Comparison of ENCODE assay signal across 8 mouse cellular contexts in genomic region chr15:77304960-77305359, GRCm38 (mm10). TPM values are rescaled to one million over a fixed set of nuclear protein-coding genes. Genes with fewer than 3 reads are reported as not detected.
DNase-seq lines count a peak whose midpoint lies in the region; ATAC-seq and TF ChIP-seq lines count a peak whose summit lies in the region.

No protein-coding gene starts in this region.

- peaks cover 18% of the 10 kb centered on the region for H3K36me3 ChIP-seq in heart, adult 2 months (ENCODE audit: control insufficient read depth, insufficient read depth, low read length)
- H3K36me3 ChIP-seq in hindbrain, embryonic 11.5 days (ENCODE audit: control insufficient read depth, insufficient read depth, low read length) = no peaks in the 10 kb centered on the region
- H3K36me3 ChIP-seq in midbrain, embryonic 10.5 days = peaks cover 20% of the 10 kb centered on the region

- TF ChIP-seq EP300 in heart, adult 2 months (IDR thresholded peaks at IDR 0.05; ENCODE audit: insufficient read depth, low read depth, low read length) = no peak

- 11% methylated on average over 3 of the region's 3 CpGs for WGBS in heart, adult 2 months
- 12% methylated on average over 3 of the region's 3 CpGs for WGBS in hindbrain, embryonic 11.5 days
- 7% methylated on average over 3 of the region's 3 CpGs for WGBS in midbrain, embryonic 10.5 days

- H3K9ac ChIP-seq in heart, adult 2 months (ENCODE audit: low read depth, low read length) = no peak overlapping the region
- H3K9ac ChIP-seq in hindbrain, embryonic 11.5 days (ENCODE audit: low read depth, low read length) = peak overlapping the region; percentile 91

- peak overlapping the region; percentile 65 for H3K4me2 ChIP-seq in hindbrain, embryonic 11.5 days (replicated peaks; ENCODE audit: low read depth, low read length)

- DNase-seq in heart, adult 2 months = no peak
- no peak for DNase-seq in heart, postnatal 14 days
- DNase-seq in Muller cell, postnatal 12 days (ENCODE audit: inconsistent ontology term) = peak; percentile 5
- no peak for DNase-seq in hindbrain, embryonic 11.5 days (ENCODE audit: low spot score)
- DNase-seq in midbrain, embryonic 10.5 days (ENCODE audit: low spot score) = peak; percentile 17
- no peak for DNase-seq in c-Kit-positive CD71-positive TER-119-positive erythroid progenitor cells, embryonic 14.5 days (ENCODE audit: low spot score)
- no peak for DNase-seq in gastrocnemius, postnatal 14 days

- TF ChIP-seq CTCF in heart, adult 2 months (IDR thresholded peaks at IDR 0.05) = no peak

- intact Hi-C loops in heart, adult 2 months (cut with DNase I) = loop anchor here (2.0 kb wide), 2 partner anchors 38 to 48 kb away; no protein-coding TSS in a partner anchor
- intact Hi-C loops in heart, postnatal 14 days (cut with DNase I) = loop anchor here (5.0 kb wide), 2 partner anchors 38 to 48 kb away; no protein-coding TSS in a partner anchor
- intact Hi-C loops in gastrocnemius, postnatal 14 days (cut with DNase I; ENCODE audit: low total_unique reads) = no loop called here

- H3K4me3 ChIP-seq in heart, adult 2 months = peak overlapping the region; percentile 76
- peak overlapping the region; percentile 94 for H3K4me3 ChIP-seq in hindbrain, embryonic 11.5 days (ENCODE audit: low read depth, low read length)
- peak overlapping the region; percentile 94 for H3K4me3 ChIP-seq in midbrain, embryonic 10.5 days

- H3K27ac ChIP-seq in heart, adult 2 months = peak overlapping the region; percentile 15; the same call in 1 of the 2 replicates
- no peak overlapping the region for H3K27ac ChIP-seq in hindbrain, embryonic 11.5 days (ENCODE audit: low read depth, low read length)
- peak overlapping the region; percentile 98 for H3K27ac ChIP-seq in midbrain, embryonic 10.5 days (replicated peaks)

- no peaks in the 10 kb centered on the region for H3K27me3 ChIP-seq in heart, adult 2 months (ENCODE audit: control insufficient read depth, insufficient read depth, low read length)
- no peaks in the 10 kb centered on the region for H3K27me3 ChIP-seq in hindbrain, embryonic 11.5 days (ENCODE audit: control insufficient read depth, insufficient read depth, low read length)
- H3K27me3 ChIP-seq in midbrain, embryonic 10.5 days (ENCODE audit: low read depth, poor library complexity, severe bottlenecking) = peaks cover 16% of the 10 kb centered on the region

- H3K9me3 ChIP-seq in hindbrain, embryonic 11.5 days (ENCODE audit: control insufficient read depth, low read length) = no peaks in the 10 kb centered on the region
- H3K9me3 ChIP-seq in midbrain, embryonic 10.5 days (replicated peaks) = no peaks in the 10 kb centered on the region

- no peak for TF ChIP-seq POLR2A in heart, adult 2 months (IDR thresholded peaks at IDR 0.05; ENCODE audit: insufficient read depth, low read depth, low read length)

- no peak for ATAC-seq in hindbrain, embryonic 11.5 days (ENCODE audit: low FRiP score)
- ATAC-seq in granulocyte monocyte progenitor cell, adult 5-6 weeks (replicated peaks; ENCODE audit: poor library complexity, severe bottlenecking) = no peak

- H3K4me1 ChIP-seq in heart, adult 2 months (ENCODE audit: control insufficient read depth, insufficient read depth, low read length) = peaks cover 13% of the 10 kb centered on the region
- H3K4me1 ChIP-seq in hindbrain, embryonic 11.5 days (replicated peaks; ENCODE audit: control insufficient read depth, insufficient read depth, low read length) = peaks cover 8% of the 10 kb centered on the region
- H3K4me1 ChIP-seq in midbrain, embryonic 10.5 days = peaks cover 53% of the 10 kb centered on the region

- H3K79me2 ChIP-seq in heart, adult 2 months (replicated peaks; ENCODE audit: control insufficient read depth, insufficient read depth, low read length) = peaks cover 10% of the 10 kb centered on the region

RNA-seq across cellular contexts. Expression of gene Rbfox2, which starts 1.8 kb away (rescaled TPM):
- total RNA-seq in heart, adult 2 months (2021) = 100 to 1,000 TPM; 106 to 110 TPM
- polyA plus RNA-seq in heart, adult 2 months (2012; rRNA removed) = 86.0 and 145 TPM in 2 replicates
- 100 to 1,000 TPM; 112 to 118 TPM for total RNA-seq in heart, postnatal 14 days (2021)
- 115 and 142 TPM in 2 replicates for polyA plus RNA-seq in hindbrain, embryonic 11.5 days (2014; fragmentation: Nextera tagmentation; extraction: Ambion mirVana)
- 35.7 and 59.4 TPM in 2 replicates for polyA plus RNA-seq in midbrain, embryonic 10.5 days (2016; fragmentation: Nextera tagmentation; extraction: Ambion mirVana)
- 0.19 and 0.24 TPM in 2 replicates for total RNA-seq in granulocyte monocyte progenitor cell, adult 5-6 weeks (2014; fragmentation: Nextera tagmentation)
- 2.8 and 3.6 TPM in 2 replicates for total RNA-seq in granulocyte monocyte progenitor cell, adult 5-6 weeks (2017)
- total RNA-seq in gastrocnemius, postnatal 14 days (2021) = 100 to 1,000 TPM; 104 to 121 TPM

Comparison
In these comparisons a context has a peak if more than half of its experiments do, and no peak if none do; other contexts are left out.
1. DNase-seq: peak in Muller cell, postnatal 12 days (single experiment) and midbrain, embryonic 10.5 days (single experiment); none in heart, adult 2 months (0 of 2), heart, postnatal 14 days (0 of 2), hindbrain, embryonic 11.5 days (single experiment), c-Kit-positive CD71-positive TER-119-positive erythroid progenitor cells, embryonic 14.5 days (single experiment) and gastrocnemius, postnatal 14 days (single experiment).
2. RNA of gene Rbfox2, which starts 1.8 kb away (total RNA-seq): 104 to 121 TPM in gastrocnemius, postnatal 14 days, 112 to 118 TPM in heart, postnatal 14 days and 106 to 110 TPM in heart, adult 2 months; 0.19 to 3.6 TPM in granulocyte monocyte progenitor cell, adult 5-6 weeks; every median in the first group is over 10 times any median in the second.
3. Peak in every context shown above with its lines, with median percentiles within 50 percentile points of each other: H3K4me3 ChIP-seq.